Mouse (Mus musculus): ENCODE results near the gene Elp6. TPM values are rescaled to one million over a fixed set of nuclear protein-coding genes. Genes with fewer than 3 reads are reported as not detected.

The Elp6 gene
- polyA plus RNA-seq (2021): 18.4 TPM

- no peak for TF ChIP-seq CTCF (IDR thresholded peaks at IDR 0.05)
- CTCF ChIA-PET: interaction anchor here (0.7 to 1.7 kb wide), 4 partner anchors 9 to 51 kb away, joined by 3 to 6 read pairs (median 4); partner anchors contain the start of gene Scap
- peak; percentile 97 for ATAC-seq
- peak; percentile 75 for DNase-seq (ENCODE audit: low read depth, low spot score)
- H3K27me3 ChIP-seq: no peaks in the 10 kb centered on the region
- in situ Hi-C loops (cut with MboI; ENCODE audit: low pct_unique_long_range_greater_than_20kb): no loop called here
- POLR2A ChIA-PET: interaction anchor here (0.7 kb wide), 1 partner anchor 29 kb away, joined by 3 read pairs; no protein-coding TSS in a partner anchor
Observed at GRCm38 (mm10) chr9:110304969-110305651, at the start of gene Elp6. Gene Elp6 (plus strand): TSS chr9:110305173.

GRCm38 (mm10) chr9:110255407-110256019 is 49.5 kb upstream of the Elp6 start:
- DNase-seq (ENCODE audit: low read depth, low spot score) (no peak), ATAC-seq (no peak)
- no peak for TF ChIP-seq CTCF (IDR thresholded peaks at IDR 0.05)
- H3K27me3 ChIP-seq: peaks cover 3% of the 10 kb centered on the region
- ChIA-PET CTCF (no interaction called here), POLR2A (no interaction called here)
- in situ Hi-C loops (cut with MboI; ENCODE audit: low pct_unique_long_range_greater_than_20kb): no loop called here

- ATAC-seq (no peak), DNase-seq (ENCODE audit: low read depth, low spot score) (no peak)
- no peak for TF ChIP-seq CTCF (IDR thresholded peaks at IDR 0.05)
- ChIA-PET POLR2A (no interaction called here), CTCF (interaction anchor here (2.0 kb wide), 1 partner anchor 38 kb away, joined by 4 read pairs; no protein-coding TSS in a partner anchor)
- in situ Hi-C loops (cut with MboI; ENCODE audit: low pct_unique_long_range_greater_than_20kb): no loop called here
- H3K27me3 ChIP-seq: no peaks in the 10 kb centered on the region
Observed at GRCm38 (mm10) chr9:110258646-110259045, 46.3 kb upstream of the Elp6 start.

DNA sequence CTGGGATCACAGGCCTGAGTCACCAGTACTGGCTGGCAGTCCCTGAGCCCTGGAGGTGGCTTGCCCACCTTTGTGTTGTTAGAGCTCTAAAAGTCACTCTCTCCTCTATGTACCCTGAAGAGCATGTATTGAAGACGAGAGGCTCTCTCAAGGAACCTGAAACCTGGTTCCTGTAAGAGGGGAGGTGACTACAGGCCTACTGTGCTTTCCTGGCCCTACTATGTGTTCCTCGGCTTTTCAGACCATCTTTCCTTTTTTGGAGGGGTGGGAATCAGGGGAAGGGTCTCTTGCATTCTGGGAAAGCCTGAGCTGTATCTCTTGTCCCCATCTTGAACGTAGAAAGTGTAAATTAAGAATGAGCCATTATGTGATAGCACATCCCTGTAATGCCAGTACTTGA is 45.9 kb upstream of the Elp6 start:
- H3K27me3 ChIP-seq: no peaks in the 10 kb centered on the region
- in situ Hi-C loops (cut with MboI; ENCODE audit: low pct_unique_long_range_greater_than_20kb): no loop called here
- POLR2A ChIA-PET: interaction anchor here (0.6 to 0.7 kb wide), 2 partner anchors 13 to 15 kb away, joined by 3 to 9 read pairs; no protein-coding TSS in a partner anchor
- no peak for TF ChIP-seq CTCF (IDR thresholded peaks at IDR 0.05)
- CTCF ChIA-PET: no interaction called here
- ATAC-seq: no peak
- DNase-seq (ENCODE audit: low read depth, low spot score): no peak

- peaks cover 4% of the 10 kb centered on the region for H3K27me3 ChIP-seq
- ChIA-PET CTCF (no interaction called here), POLR2A (no interaction called here)
- DNase-seq (ENCODE audit: low read depth, low spot score): no peak
- no peak for ATAC-seq
- no peak for TF ChIP-seq CTCF (IDR thresholded peaks at IDR 0.05)
- in situ Hi-C loops (cut with MboI; ENCODE audit: low pct_unique_long_range_greater_than_20kb): no loop called here
Observed at GRCm38 (mm10) chr9:110263181-110263580, 41.8 kb upstream of the Elp6 start.

GRCm38 (mm10) chr9:110264991-110265390 is 40.0 kb upstream of the Elp6 start:
- TF ChIP-seq CTCF (IDR thresholded peaks at IDR 0.05): no peak
- no peak for ATAC-seq
- DNase-seq (ENCODE audit: low read depth, low spot score): no peak
- peaks cover 4% of the 10 kb centered on the region for H3K27me3 ChIP-seq
- in situ Hi-C loops (cut with MboI; ENCODE audit: low pct_unique_long_range_greater_than_20kb): no loop called here
- POLR2A ChIA-PET: interaction anchor here (0.5 kb wide), 1 partner anchor 345 kb away, joined by 3 read pairs; no protein-coding TSS in a partner anchor
- CTCF ChIA-PET: no interaction called here

DNA sequence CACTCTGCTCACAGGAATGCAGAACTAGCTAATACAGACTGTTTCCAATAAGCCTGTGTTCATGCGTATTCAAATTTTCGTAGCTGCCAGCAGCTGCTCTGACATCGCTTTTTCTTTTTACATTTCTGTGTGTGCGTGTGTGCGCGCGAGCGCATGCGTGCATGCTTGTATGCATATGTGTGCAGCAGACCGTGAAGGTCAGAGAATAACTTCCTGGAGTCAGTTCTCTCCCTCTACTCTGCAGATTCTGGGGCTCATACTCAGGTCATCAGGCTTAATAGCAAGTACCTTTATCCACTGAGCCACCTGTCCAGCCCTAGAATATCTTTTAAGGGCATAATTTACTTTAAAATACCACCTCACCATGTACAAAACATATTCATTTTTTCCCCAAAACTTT is 36.6 kb upstream of the Elp6 start:
- ATAC-seq (no peak), DNase-seq (ENCODE audit: low read depth, low spot score) (no peak)
- POLR2A ChIA-PET: no interaction called here
- no peak for TF ChIP-seq CTCF (IDR thresholded peaks at IDR 0.05)
- in situ Hi-C loops (cut with MboI; ENCODE audit: low pct_unique_long_range_greater_than_20kb): no loop called here
- CTCF ChIA-PET: no interaction called here
- H3K27me3 ChIP-seq: peaks cover 4% of the 10 kb centered on the region

DNA sequence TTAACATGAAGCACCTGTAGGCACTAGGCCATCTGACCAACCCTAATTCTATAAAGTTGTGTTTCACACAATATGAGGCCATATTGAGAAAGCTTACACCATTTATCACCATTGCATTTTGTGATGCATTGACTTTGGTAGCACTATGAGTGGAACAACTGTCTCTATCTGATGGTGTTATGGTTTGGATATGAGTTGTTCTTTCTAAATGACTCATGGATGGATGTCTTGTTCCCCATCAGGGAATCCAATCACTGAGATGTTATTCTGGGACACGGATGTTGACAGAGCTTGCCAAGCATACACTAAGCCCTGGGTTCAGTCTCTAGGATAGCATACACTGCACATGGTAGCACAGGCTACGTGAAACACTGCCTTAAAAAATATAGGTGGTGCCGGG is 32.6 kb upstream of the Elp6 start:
- ATAC-seq (no peak), DNase-seq (ENCODE audit: low read depth, low spot score) (no peak)
- in situ Hi-C loops (cut with MboI; ENCODE audit: low pct_unique_long_range_greater_than_20kb): no loop called here
- no peak for TF ChIP-seq CTCF (IDR thresholded peaks at IDR 0.05)
- peaks cover 4% of the 10 kb centered on the region for H3K27me3 ChIP-seq
- CTCF ChIA-PET: no interaction called here
- POLR2A ChIA-PET: interaction anchor here (0.6 kb wide), 2 partner anchors 35 to 47 kb away, joined by 3 to 4 read pairs; no protein-coding TSS in a partner anchor

GRCm38 (mm10) chr9:110273507-110273906 is 31.5 kb upstream of the Elp6 start:
- in situ Hi-C loops (cut with MboI; ENCODE audit: low pct_unique_long_range_greater_than_20kb): no loop called here
- POLR2A ChIA-PET: interaction anchor here (0.6 kb wide), 1 partner anchor 14 kb away, joined by 9 read pairs; no protein-coding TSS in a partner anchor
- ATAC-seq (no peak), DNase-seq (ENCODE audit: low read depth, low spot score) (no peak)
- H3K27me3 ChIP-seq: no peaks in the 10 kb centered on the region
- CTCF ChIA-PET: no interaction called here
- no peak for TF ChIP-seq CTCF (IDR thresholded peaks at IDR 0.05)

GRCm38 (mm10) chr9:110275882-110276281 is 29.1 kb upstream of the Elp6 start:
- no peaks in the 10 kb centered on the region for H3K27me3 ChIP-seq
- DNase-seq (ENCODE audit: low read depth, low spot score): no peak
- CTCF ChIA-PET: no interaction called here
- in situ Hi-C loops (cut with MboI; ENCODE audit: low pct_unique_long_range_greater_than_20kb): no loop called here
- no peak for ATAC-seq
- POLR2A ChIA-PET: no interaction called here
- TF ChIP-seq CTCF (IDR thresholded peaks at IDR 0.05): no peak

- no peak for TF ChIP-seq CTCF (IDR thresholded peaks at IDR 0.05)
- in situ Hi-C loops (cut with MboI; ENCODE audit: low pct_unique_long_range_greater_than_20kb): no loop called here
- ChIA-PET CTCF (interaction anchor here (1.4 kb wide), 1 partner anchor 17 kb away, joined by 4 read pairs; no protein-coding TSS in a partner anchor), POLR2A (no interaction called here)
- no peak for ATAC-seq
- no peak for DNase-seq (ENCODE audit: low read depth, low spot score)
- no peaks in the 10 kb centered on the region for H3K27me3 ChIP-seq
Observed at GRCm38 (mm10) chr9:110277431-110277881, 27.5 kb upstream of the Elp6 start.

Measured in Patski (cell line).